Comparison of ENCODE assay signal across 8 mouse cellular contexts in genomic region chr1:179476461-179477156, GRCm38 (mm10). TPM values are rescaled to one million over a fixed set of nuclear protein-coding genes. Genes with fewer than 3 reads are reported as not detected.
DNase-seq lines count a peak whose midpoint lies in the region; ATAC-seq and TF ChIP-seq lines count a peak whose summit lies in the region.

No protein-coding gene starts in this region.

- H3K9ac ChIP-seq in liver, embryonic 14.5 days (replicated peaks), result no peak overlapping the region
- no peak overlapping the region for H3K9ac ChIP-seq in liver, embryonic 12.5 days
- no peak overlapping the region for H3K9ac ChIP-seq in hindbrain, embryonic 13.5 days
- no peak overlapping the region for H3K9ac ChIP-seq in midbrain, embryonic 16.5 days (ENCODE audit: low read depth, low read length)

- TF ChIP-seq EP300 in liver, embryonic 14.5 days (IDR thresholded peaks at IDR 0.05; ENCODE audit: low read depth), result no peak

- no peaks in the 10 kb centered on the region for H3K4me1 ChIP-seq in liver, embryonic 14.5 days (replicated peaks; ENCODE audit: control insufficient read depth in 2 of 2, insufficient read depth in 2 of 2, low read length in 1 of 2)
- no peaks in the 10 kb centered on the region for H3K4me1 ChIP-seq in liver, embryonic 12.5 days
- peaks cover 12% of the 10 kb centered on the region for H3K4me1 ChIP-seq in hindbrain, embryonic 13.5 days (replicated peaks)
- H3K4me1 ChIP-seq in midbrain, embryonic 16.5 days (ENCODE audit: control insufficient read depth, insufficient read depth, low read length), result no peaks in the 10 kb centered on the region

- ATAC-seq in liver, embryonic 14.5 days (ENCODE audit: insufficient read depth), result no peak
- no peak for ATAC-seq in liver, embryonic 12.5 days
- ATAC-seq in hindbrain, embryonic 13.5 days (ENCODE audit: low FRiP score), result peak; percentile 66; the same call in 1 of the 2 replicates
- ATAC-seq in midbrain, embryonic 16.5 days, result peak; percentile 75; the same call in 1 of the 2 replicates
- ATAC-seq in erythroid progenitor cell, adult 5-6 weeks (replicated peaks; ENCODE audit: low FRiP score, poor library complexity, severe bottlenecking), result no peak

- no peaks in the 10 kb centered on the region; the same call in 1 of the 2 replicates for H3K9me3 ChIP-seq in liver, embryonic 14.5 days (ENCODE audit: control insufficient read depth, low read length)
- H3K9me3 ChIP-seq in liver, embryonic 12.5 days (replicated peaks), result peaks cover 7% of the 10 kb centered on the region
- H3K9me3 ChIP-seq in hindbrain, embryonic 13.5 days, result peaks cover 12% of the 10 kb centered on the region; the same call in 1 of the 2 replicates
- H3K9me3 ChIP-seq in midbrain, embryonic 16.5 days (replicated peaks; ENCODE audit: control insufficient read depth, low read length, poor library complexity, severe bottlenecking), result peaks cover 5% of the 10 kb centered on the region; the same call in 1 of the 2 replicates

- 0 out of 2 replicates have a peak, but pooled peaks have one; percentile 19 for TF ChIP-seq CTCF in liver, embryonic 14.5 days (IDR thresholded peaks at IDR 0.05; ENCODE audit: low read depth)

- no peak for DNase-seq in liver, embryonic 14.5 days (ENCODE audit: low read depth in 3 of 3, low spot score in 3 of 3)
- peak; percentile 5 for DNase-seq in adipocyte (ENCODE audit: low spot score)
- no peak for DNase-seq in left cerebral cortex, adult 8-10 months (ENCODE audit: low spot score in 2 of 2)
- no peak for DNase-seq in gastrocnemius, adult 8-10 months (ENCODE audit: low spot score in 2 of 2)

- no peaks in the 10 kb centered on the region for H3K36me3 ChIP-seq in liver, embryonic 14.5 days (replicated peaks; ENCODE audit: control insufficient read depth, insufficient read depth, low read depth)
- peaks cover 13% of the 10 kb centered on the region for H3K36me3 ChIP-seq in liver, embryonic 12.5 days
- peaks cover 8% of the 10 kb centered on the region; the same call in 1 of the 2 replicates for H3K36me3 ChIP-seq in hindbrain, embryonic 13.5 days
- H3K36me3 ChIP-seq in midbrain, embryonic 16.5 days (ENCODE audit: control insufficient read depth, insufficient read depth, low read length), result peaks cover 2% of the 10 kb centered on the region; the same call in 1 of the 2 replicates

- no peak overlapping the region for H3K4me3 ChIP-seq in liver, embryonic 14.5 days (ENCODE audit: insufficient read depth in 1 of 2, low read depth in 2 of 2, low read length in 2 of 2)
- no peak overlapping the region for H3K4me3 ChIP-seq in liver, embryonic 12.5 days
- no peak overlapping the region for H3K4me3 ChIP-seq in hindbrain, embryonic 13.5 days
- no peak overlapping the region for H3K4me3 ChIP-seq in midbrain, embryonic 16.5 days (ENCODE audit: low read depth, low read length)

- H3K4me2 ChIP-seq in liver, embryonic 14.5 days (ENCODE audit: low read depth), result no peak overlapping the region
- no peak overlapping the region for H3K4me2 ChIP-seq in liver, embryonic 12.5 days
- no peak overlapping the region for H3K4me2 ChIP-seq in hindbrain, embryonic 13.5 days
- H3K4me2 ChIP-seq in midbrain, embryonic 16.5 days (ENCODE audit: low read length), result no peak overlapping the region

- H3K27ac ChIP-seq in liver, embryonic 14.5 days, result no peak overlapping the region
- no peak overlapping the region for H3K27ac ChIP-seq in liver, embryonic 12.5 days
- H3K27ac ChIP-seq in hindbrain, embryonic 13.5 days, result no peak overlapping the region
- no peak overlapping the region for H3K27ac ChIP-seq in midbrain, embryonic 16.5 days (ENCODE audit: low read length)

- no peaks in the 10 kb centered on the region for H3K27me3 ChIP-seq in liver, embryonic 14.5 days (ENCODE audit: control insufficient read depth, insufficient read depth, low read length)
- H3K27me3 ChIP-seq in liver, embryonic 12.5 days (replicated peaks), result no peaks in the 10 kb centered on the region
- no peaks in the 10 kb centered on the region for H3K27me3 ChIP-seq in hindbrain, embryonic 13.5 days
- H3K27me3 ChIP-seq in midbrain, embryonic 16.5 days (ENCODE audit: control insufficient read depth, insufficient read depth, low read depth, low read length), result no peaks in the 10 kb centered on the region

- WGBS in liver, embryonic 14.5 days (ENCODE audit: insufficient replicate concordance), result 61% methylated on average over 6 of the region's 6 CpGs
- WGBS in liver, embryonic 12.5 days (ENCODE audit: insufficient replicate concordance), result 63% methylated on average over 6 of the region's 6 CpGs
- WGBS in hindbrain, embryonic 13.5 days, result 62% methylated on average over 6 of the region's 6 CpGs
- WGBS in midbrain, embryonic 16.5 days, result 54% methylated on average over 6 of the region's 6 CpGs

RNA-seq across cellular contexts. Expression of gene Smyd3, which starts 41.2 kb away (rescaled TPM):
- 1.5 and 2.6 TPM in 2 replicates for polyA plus RNA-seq in liver, embryonic 14.5 days (2012; rRNA removed)
- 6.3 and 6.6 TPM in 2 replicates for polyA plus RNA-seq in liver, embryonic 14.5 days (2014; fragmentation: Nextera tagmentation; extraction: Ambion mirVana)
- polyA plus RNA-seq in liver, embryonic 12.5 days (2016; fragmentation: Nextera tagmentation; extraction: Ambion mirVana), result 9.5 and 9.7 TPM in 2 replicates
- polyA plus RNA-seq in hindbrain, embryonic 13.5 days (2015; fragmentation: Nextera tagmentation; extraction: Ambion mirVana), result 19.6 and 20.7 TPM in 2 replicates
- 27.0 and 30.6 TPM in 2 replicates for polyA plus RNA-seq in midbrain, embryonic 16.5 days (2015; fragmentation: Nextera tagmentation; extraction: Ambion mirVana)
- total RNA-seq in left cerebral cortex, adult 8-10 months (2022), result 10 to 100 TPM; 31.8 to 34.0 (median 33.4) TPM
- 0.42 and 0.72 TPM in 2 replicates for total RNA-seq in erythroid progenitor cell, adult 5-6 weeks (2015; ENCODE audit: low replicate concordance)
- 2.7 and 7.8 TPM in 2 replicates for total RNA-seq in erythroid progenitor cell, adult 5-6 weeks (2017; ENCODE audit: low replicate concordance)
- total RNA-seq in gastrocnemius, adult 8-10 months (2022), result 1 to 10 TPM; 5.3 to 7.3 (median 6.5) TPM

Comparison
In these comparisons a context has a peak if more than half of its experiments do, and no peak if none do; other contexts are left out.
1. ATAC-seq: peak in hindbrain, embryonic 13.5 days (single experiment) and midbrain, embryonic 16.5 days (single experiment); none in liver, embryonic 14.5 days (single experiment), liver, embryonic 12.5 days (single experiment) and erythroid progenitor cell, adult 5-6 weeks (single experiment).